Mouse (Mus musculus) adipose tissue, adult 10 weeks (tissue): ENCODE data around the gene Vmo1. TPM values are rescaled to one million over a fixed set of nuclear protein-coding genes. Genes with fewer than 3 reads are reported as not detected.

Source experiments
- polyA plus RNA-seq: library from polyadenylated mRNA; stranded (reverse); fragments of 350-450 nt; fragmentation: Illumina TruSeq; extraction: RNeasy Lipid Tissue Mini Kit (QIAGEN cat#74804); gene quantifications from one replicate; pipeline ENCODE4 v1.2.3, GENCODE M21; 2014; ENCODE audit warnings: low read depth, low replicate concordance

The Vmo1 gene
- polyA plus RNA-seq = not detected

DNA sequence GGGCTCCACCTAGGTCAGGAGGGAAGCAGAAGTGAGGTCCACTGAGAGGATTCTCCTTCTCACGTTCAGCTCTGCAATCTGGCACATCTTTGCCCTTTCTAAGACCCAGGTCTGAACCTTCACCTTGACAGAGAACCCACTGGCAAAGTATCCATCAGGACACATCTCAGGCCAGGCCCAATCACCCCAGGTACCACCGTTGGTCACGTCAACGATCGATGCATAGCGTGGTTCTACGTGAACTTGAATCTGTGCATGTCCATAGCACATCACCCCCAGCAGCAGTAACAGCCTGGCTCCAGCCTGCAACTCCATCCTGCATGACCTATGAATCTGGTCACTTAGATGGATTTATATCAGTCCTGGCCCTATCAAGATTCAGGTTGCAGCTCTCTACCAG, at the start of gene Vmo1:
TSS of gene Vmo1 (minus strand) at position 329 of the 400 bp plus-strand sequence.

DNA sequence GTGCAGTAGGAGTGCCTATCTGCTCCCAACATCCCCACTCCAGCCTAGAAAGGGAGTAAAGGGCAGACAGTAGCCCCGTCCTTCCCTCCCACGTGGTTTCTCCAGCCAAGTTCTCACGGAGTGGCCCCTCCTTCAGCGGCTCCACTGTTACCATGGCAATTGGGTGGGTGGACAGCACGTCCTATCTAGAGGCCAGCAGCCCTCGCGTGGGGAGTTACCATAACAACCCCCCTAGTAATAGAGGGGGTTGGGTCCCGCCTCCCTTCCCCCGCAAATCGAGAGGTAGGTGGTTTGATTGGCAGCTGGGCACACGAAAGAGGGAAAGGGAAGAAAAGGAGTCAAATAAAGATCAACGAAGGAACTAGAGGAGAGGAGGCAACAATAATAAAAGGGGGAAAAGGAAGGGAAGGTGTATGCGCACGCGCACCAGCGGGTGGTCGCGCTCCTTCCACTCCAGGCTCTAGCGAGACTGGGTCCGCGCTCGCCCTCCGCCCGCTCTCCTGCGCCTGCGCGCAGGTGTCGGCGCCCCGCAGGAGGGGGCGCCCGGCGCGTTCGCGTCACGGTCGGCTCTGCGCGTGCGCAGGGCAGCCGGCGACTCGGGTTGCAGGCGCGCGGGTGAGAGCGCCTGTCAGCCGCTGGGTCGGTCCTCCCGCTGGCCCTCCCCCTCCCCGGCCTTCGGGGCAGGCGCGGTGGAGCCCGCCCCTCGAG, 48.0 kb upstream of the Vmo1 start, which contains the start of gene Mink1:
TSS of gene Mink1 (plus strand) at position 595 of the 708 bp plus-strand sequence.

DNA sequence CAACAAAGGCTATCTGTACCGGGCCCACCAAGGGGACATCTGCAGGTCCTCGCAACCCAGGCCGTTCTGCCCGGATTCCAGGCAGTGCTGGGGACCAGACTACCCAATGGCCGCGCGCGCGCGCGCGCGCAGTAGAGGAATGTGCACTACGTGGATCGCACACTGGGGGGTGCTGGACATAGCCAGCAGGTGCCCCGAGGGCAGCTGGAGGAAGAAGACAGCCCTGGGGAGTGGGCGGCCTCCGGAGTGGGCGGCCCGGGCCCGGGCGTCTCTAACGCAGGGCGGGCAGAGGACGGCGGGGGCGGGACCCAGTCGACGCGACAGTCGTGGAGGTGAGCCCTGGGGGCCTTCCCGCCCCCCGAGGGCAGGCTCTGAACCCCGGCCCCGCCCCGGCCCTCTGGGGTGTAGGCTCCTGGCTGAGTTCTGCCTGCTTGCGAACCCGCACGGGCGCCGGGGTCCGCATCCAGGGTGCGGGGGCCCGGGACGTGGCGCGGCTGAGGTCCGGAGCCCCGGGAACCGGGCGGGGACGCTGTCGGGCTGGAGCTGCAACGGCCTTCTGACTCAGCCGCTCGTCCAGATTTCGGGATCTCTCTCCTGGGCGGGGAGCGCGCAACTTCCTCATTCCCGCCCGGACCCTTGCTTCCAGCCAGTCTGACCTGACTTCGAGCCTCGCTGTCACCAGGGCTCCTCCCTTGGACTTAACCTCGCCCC, 25.6 kb upstream of the Vmo1 start, which contains the start of gene Pld2:
TSS of gene Pld2 (plus strand) at position 188 of the 711 bp plus-strand sequence.

DNA sequence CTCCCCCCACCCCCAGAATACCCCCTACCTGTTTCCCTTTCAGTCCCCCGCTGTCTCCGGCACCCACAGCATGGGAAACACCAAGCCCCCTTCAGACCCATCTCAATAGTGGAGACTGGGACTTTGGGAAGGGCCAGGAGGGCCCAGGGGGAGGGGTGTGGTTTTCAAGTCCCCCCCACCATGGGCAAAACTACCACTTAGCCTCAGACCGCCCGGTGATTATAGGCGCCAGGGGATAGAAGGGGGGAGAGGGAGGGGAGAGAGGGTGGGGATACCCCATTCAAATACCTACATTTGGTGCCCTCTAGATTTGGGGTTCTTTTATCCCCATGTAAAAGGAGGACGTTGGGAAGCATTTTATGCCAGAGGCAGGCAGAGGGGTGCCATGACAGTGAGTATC, 18.4 kb upstream of the Vmo1 start, which contains the start of gene Gm40193:
TSS of gene Gm40193 (minus strand) at position 101 of the 400 bp plus-strand sequence.

DNA sequence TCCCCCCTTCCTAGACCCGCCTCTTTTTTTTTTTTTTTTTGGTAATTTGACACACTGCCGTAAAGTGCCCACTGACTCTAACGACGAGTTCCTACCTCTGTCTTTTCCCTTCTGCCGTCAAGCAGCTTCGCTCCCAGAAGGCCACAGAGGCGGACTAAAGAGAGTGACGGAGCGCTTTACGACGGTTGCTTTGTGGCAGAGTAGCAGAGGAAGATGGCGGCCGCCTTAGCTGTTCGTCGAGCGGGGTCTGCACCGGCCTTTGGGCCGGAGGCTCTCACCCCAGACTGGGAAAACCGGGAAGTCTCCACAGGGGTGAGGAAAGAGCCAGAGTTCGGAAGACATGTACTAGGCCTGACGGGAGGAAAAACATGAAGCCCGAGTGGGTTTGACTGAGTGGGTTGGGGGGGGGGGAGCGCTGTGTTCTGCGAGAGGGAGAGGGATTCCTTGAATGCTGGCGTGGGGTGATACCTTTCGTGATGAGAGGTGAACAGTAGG, 10.8 kb upstream of the Vmo1 start, which contains the start of gene Psmb6:
TSS of gene Psmb6 (plus strand) at position 184 of the 495 bp plus-strand sequence.

DNA sequence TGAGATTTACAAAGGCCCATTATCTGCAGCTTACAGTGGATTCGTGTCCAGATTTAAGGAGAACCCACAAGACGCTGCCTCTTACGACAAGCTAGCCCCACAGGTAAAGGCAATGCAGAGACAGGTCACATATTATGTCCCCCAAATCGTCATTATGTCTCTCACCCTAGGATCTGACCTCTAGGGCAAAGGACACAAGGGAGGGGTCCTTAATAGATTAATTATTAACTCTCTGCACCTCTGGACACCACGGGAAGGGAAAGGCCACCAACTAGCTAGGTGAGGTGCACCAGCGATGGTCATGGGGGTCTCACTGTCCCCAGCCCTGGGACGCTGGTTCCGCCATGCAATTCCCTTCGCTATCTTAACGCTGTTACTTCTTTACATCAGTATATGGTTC, 4.5 kb upstream of the Vmo1 start, which contains the start of gene Gltpd2:
TSS of gene Gltpd2 (plus strand) at position 274 of the 400 bp plus-strand sequence.

DNA sequence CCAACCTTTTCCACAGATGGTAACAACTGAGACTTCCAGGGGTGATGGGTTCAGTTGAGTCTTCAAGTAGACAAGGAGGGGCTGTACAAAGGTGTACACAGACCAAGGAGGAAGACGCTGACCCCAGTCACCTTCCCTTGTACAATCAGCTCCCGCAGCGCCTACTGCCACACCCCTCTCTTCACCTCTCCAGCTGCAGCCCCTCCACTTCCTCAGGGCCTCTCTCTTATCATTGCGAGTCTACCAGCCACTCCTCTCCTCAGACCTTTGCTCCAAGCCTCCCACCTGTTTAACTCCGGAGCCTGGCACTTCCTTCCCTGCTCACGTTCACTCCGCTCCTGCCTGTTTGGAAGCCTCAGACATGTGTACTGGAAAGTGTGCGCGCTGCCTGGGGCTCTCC, 9.4 kb downstream of the Vmo1 start, which contains the start of gene Tm4sf5:
TSS of gene Tm4sf5 (plus strand) at position 275 of the 400 bp plus-strand sequence.

Other genes with a start within 250 kb of the Vmo1 start
- 2.6 TPM for gene Alox12e, start 192.0 kb downstream of the Vmo1 start, polyA plus RNA-seq
- gene Alox15, start 162.6 kb downstream of the Vmo1 start, polyA plus RNA-seq = 2.4 TPM
- 15.2 TPM for gene Pelp1, start 104.6 kb downstream of the Vmo1 start, polyA plus RNA-seq
- 45.5 TPM for gene Arrb2, start 82.0 kb downstream of the Vmo1 start, polyA plus RNA-seq
- gene Med11, start 62.7 kb downstream of the Vmo1 start, polyA plus RNA-seq = 24.2 TPM
- gene Zmynd15, start 55.2 kb downstream of the Vmo1 start, polyA plus RNA-seq = 5.6 TPM
- gene Cxcl16, start 54.6 kb downstream of the Vmo1 start, polyA plus RNA-seq = 14.8 TPM
- not detected for gene Tm4sf5, start 9.4 kb downstream of the Vmo1 start, polyA plus RNA-seq
- gene Gltpd2, start 4.6 kb upstream of the Vmo1 start, polyA plus RNA-seq = not detected
- 235 TPM for gene Psmb6, start 10.8 kb upstream of the Vmo1 start, polyA plus RNA-seq
- gene Gm40193, start 18.3 kb upstream of the Vmo1 start, polyA plus RNA-seq = not detected
- gene Pld2, start 25.4 kb upstream of the Vmo1 start, polyA plus RNA-seq = 19.3 TPM
- 74.4 TPM for gene Mink1, start 48.3 kb upstream of the Vmo1 start, polyA plus RNA-seq
- 9.8 TPM for gene 4930544D05Rik, start 101.2 kb upstream of the Vmo1 start, polyA plus RNA-seq
- gene Chrne, start 104.6 kb upstream of the Vmo1 start, polyA plus RNA-seq = 0.88 TPM
- gene Gp1ba, start 124.5 kb upstream of the Vmo1 start, polyA plus RNA-seq = not detected
- gene Rnf167, start 132.6 kb upstream of the Vmo1 start, polyA plus RNA-seq = 80.8 TPM
- gene Slc25a11, start 132.9 kb upstream of the Vmo1 start, polyA plus RNA-seq = 126 TPM
- 446 TPM for gene Pfn1, start 140.0 kb upstream of the Vmo1 start, polyA plus RNA-seq
- 36.3 TPM for gene Eno3, start 142.6 kb upstream of the Vmo1 start, polyA plus RNA-seq
- 75.7 TPM for gene Spag7, start 154.8 kb upstream of the Vmo1 start, polyA plus RNA-seq
- gene Camta2, start 173.5 kb upstream of the Vmo1 start, polyA plus RNA-seq = 27.5 TPM
- 21.7 TPM for gene Inca1, start 185.5 kb upstream of the Vmo1 start, polyA plus RNA-seq
- 97.3 TPM for gene Kif1c, start 185.9 kb upstream of the Vmo1 start, polyA plus RNA-seq
- 6.4 TPM for gene Zfp3, start 249.6 kb upstream of the Vmo1 start, polyA plus RNA-seq